ENCODE assay signal across 10 mouse cellular contexts in genomic region chr7:16920150-16920579, GRCm38 (mm10). TPM values are rescaled to one million over a fixed set of nuclear protein-coding genes. Genes with fewer than 3 reads are reported as not detected.
DNase-seq lines count a peak whose midpoint lies in the region; ATAC-seq and TF ChIP-seq lines count a peak whose summit lies in the region.
"Had no signal": no experiment of that assay in that cellular context is flagged by ENCODE, and none has a peak within 500 bp of the region (broad histone marks: within the 10 kb centered on the region; RNA-seq: fewer than 3 reads in every experiment).

No protein-coding gene starts in this region.

- no peak overlapping the region for H3K27ac ChIP-seq in heart, postnatal 0 days (ENCODE audit: low read depth)
- no peak overlapping the region for H3K27ac ChIP-seq in cortical plate, adult 2 months (ENCODE audit: insufficient read depth, low read length)
- no peak overlapping the region for H3K27ac ChIP-seq in forebrain, postnatal 0 days (ENCODE audit: low read depth, low read length)
- 0 out of 2 replicates have a peak overlapping the region, but pooled peaks have one; percentile 16 for H3K27ac ChIP-seq in liver, embryonic 15.5 days (replicated peaks)
- H3K27ac ChIP-seq: heart, adult 2 months had no signal

- intact Hi-C loops in heart, postnatal 36 days (cut with DNase I) = no loop called here
- intact Hi-C loops in left cerebral cortex, postnatal 10 days (cut with DNase I) = no loop called here
- intact Hi-C loops in gastrocnemius, postnatal 36 days (cut with DNase I) = no loop called here

- no peak overlapping the region for H3K4me3 ChIP-seq in heart, postnatal 0 days (ENCODE audit: low read depth, low read length)
- H3K4me3 ChIP-seq in cortical plate, adult 2 months (ENCODE audit: insufficient read depth, low read length) = peak overlapping the region; percentile 73
- peak overlapping the region; percentile 1; the same call in 1 of the 2 replicates for H3K4me3 ChIP-seq in forebrain, postnatal 0 days (ENCODE audit: low read depth, low read length)
- H3K4me3 ChIP-seq in liver, embryonic 15.5 days (replicated peaks) = no peak overlapping the region
- H3K4me3 ChIP-seq: heart, adult 2 months had no signal

- H3K9ac ChIP-seq in heart, postnatal 0 days (replicated peaks; ENCODE audit: low read depth, low read length) = 0 out of 2 replicates have a peak overlapping the region, but pooled peaks have one; percentile 10
- peak overlapping the region; percentile 19; the same call in 1 of the 2 replicates for H3K9ac ChIP-seq in forebrain, postnatal 0 days
- H3K9ac ChIP-seq in liver, embryonic 15.5 days = peak overlapping the region; percentile 8; the same call in 1 of the 2 replicates

- no peak for TF ChIP-seq POLR2A in cortical plate, adult 2 months (IDR thresholded peaks at IDR 0.05; ENCODE audit: extremely low read depth, insufficient read depth, low read length)

- H3K4me1 ChIP-seq in heart, postnatal 0 days (ENCODE audit: control insufficient read depth, insufficient read depth) = peaks cover 45% of the 10 kb centered on the region
- peaks cover 18% of the 10 kb centered on the region for H3K4me1 ChIP-seq in cortical plate, adult 2 months (ENCODE audit: control insufficient read depth, insufficient read depth, low read length)
- H3K4me1 ChIP-seq in forebrain, postnatal 0 days (ENCODE audit: insufficient read depth) = peaks cover 16% of the 10 kb centered on the region
- H3K4me1 ChIP-seq in liver, embryonic 15.5 days (replicated peaks) = peaks cover 55% of the 10 kb centered on the region

- peaks cover 50% of the 10 kb centered on the region for H3K36me3 ChIP-seq in heart, postnatal 0 days (replicated peaks; ENCODE audit: control insufficient read depth, insufficient read depth, low read length)
- peaks cover 47% of the 10 kb centered on the region for H3K36me3 ChIP-seq in forebrain, postnatal 0 days (ENCODE audit: insufficient read depth)
- peaks cover 56% of the 10 kb centered on the region for H3K36me3 ChIP-seq in liver, embryonic 15.5 days (replicated peaks)

- no peaks in the 10 kb centered on the region for H3K9me3 ChIP-seq in heart, postnatal 0 days (replicated peaks; ENCODE audit: control insufficient read depth, low read length)
- no peaks in the 10 kb centered on the region for H3K9me3 ChIP-seq in forebrain, postnatal 0 days (ENCODE audit: low read length)
- H3K9me3 ChIP-seq in liver, embryonic 15.5 days (replicated peaks) = no peaks in the 10 kb centered on the region

- no peak for DNase-seq in heart, postnatal 0 days (ENCODE audit: low spot score)
- DNase-seq in heart, postnatal 36 days = no peak
- no peak for DNase-seq in forebrain, postnatal 0 days
- DNase-seq in left cerebral cortex, postnatal 10 days (ENCODE audit: extremely low spot score in 1 of 2, low spot score in 2 of 2) = no peak
- DNase-seq in frontal cortex, postnatal 14 days (ENCODE audit: low spot score in 2 of 2) = no peak
- DNase-seq in gastrocnemius, postnatal 36 days = no peak
- DNase-seq: layer of hippocampus, adult 9-11 months had no signal

- no peak for ATAC-seq in heart, postnatal 0 days (ENCODE audit: insufficient read depth, low read depth)
- no peak for ATAC-seq in forebrain, postnatal 0 days
- no peak for ATAC-seq in liver, embryonic 15.5 days (ENCODE audit: insufficient read depth)

- H3K27me3 ChIP-seq in heart, postnatal 0 days (ENCODE audit: control insufficient read depth, insufficient read depth, low read length) = no peaks in the 10 kb centered on the region
- no peaks in the 10 kb centered on the region for H3K27me3 ChIP-seq in forebrain, postnatal 0 days (ENCODE audit: insufficient read depth, low read length)
- H3K27me3 ChIP-seq in liver, embryonic 15.5 days = no peaks in the 10 kb centered on the region

- 83% methylated on average over 7 of the region's 7 CpGs for WGBS in heart, postnatal 0 days
- WGBS in forebrain, postnatal 0 days = 71% methylated on average over 7 of the region's 7 CpGs
- 82% methylated on average over 7 of the region's 7 CpGs for WGBS in liver, embryonic 15.5 days (ENCODE audit: insufficient replicate concordance)

- no peak for TF ChIP-seq CTCF in heart, postnatal 0 days (IDR thresholded peaks at IDR 0.05; ENCODE audit: low read depth)
- no peak for TF ChIP-seq CTCF in cortical plate, adult 2 months (IDR thresholded peaks at IDR 0.05; ENCODE audit: extremely low read depth, insufficient read depth, low read length)
- TF ChIP-seq CTCF in forebrain, postnatal 0 days (IDR thresholded peaks at IDR 0.05; ENCODE audit: low read depth) = no peak

- H3K4me2 ChIP-seq in heart, postnatal 0 days (ENCODE audit: low read depth, low read length) = no peak overlapping the region
- H3K4me2 ChIP-seq in forebrain, postnatal 0 days (ENCODE audit: low read depth) = peak overlapping the region; percentile 92
- H3K4me2 ChIP-seq in liver, embryonic 15.5 days = peak overlapping the region; percentile 18; the same call in 1 of the 2 replicates

- no peak for TF ChIP-seq EP300 in heart, postnatal 0 days (IDR thresholded peaks at IDR 0.05; ENCODE audit: low read depth)

RNA-seq across cellular contexts. Expression of gene Calm3, which starts 3.7 kb away (rescaled TPM):
- total RNA-seq in heart, postnatal 0 days (2014; rRNA removed; ENCODE audit: low replicate concordance) = 342 and 417 TPM in 2 replicates
- polyA plus RNA-seq in heart, postnatal 0 days (2015; fragmentation: Nextera tagmentation; extraction: Ambion mirVana) = 101 and 107 TPM in 2 replicates
- total RNA-seq in heart, postnatal 36 days (2021) = 100 to 1,000 TPM; 182 to 193 TPM
- 1,956 and 2,049 TPM in 2 replicates for polyA plus RNA-seq in cortical plate, adult 2 months (2012; rRNA removed)
- 1,323 and 1,444 TPM in 2 replicates for total RNA-seq in forebrain, postnatal 0 days (2014; rRNA removed)
- polyA plus RNA-seq in forebrain, postnatal 0 days (2015; fragmentation: Nextera tagmentation; extraction: Ambion mirVana) = 403 and 424 TPM in 2 replicates
- polyA plus RNA-seq in liver, embryonic 15.5 days (2015; fragmentation: Nextera tagmentation; extraction: Ambion mirVana) = 79.0 and 83.9 TPM in 2 replicates
- 1,000 to 10,000 TPM; 2,071 to 2,081 TPM for total RNA-seq in left cerebral cortex, postnatal 10 days (2021)
- total RNA-seq in gastrocnemius, postnatal 36 days (2021) = 100 to 1,000 TPM; 297 to 327 TPM

RNA-seq across cellular contexts. Expression of gene Ptgir, which starts 13.9 kb away (rescaled TPM):
- 0.58 and 2.3 TPM in 2 replicates for total RNA-seq in heart, postnatal 0 days (2014; rRNA removed; ENCODE audit: low replicate concordance)
- 1.1 and 1.2 TPM in 2 replicates for polyA plus RNA-seq in heart, postnatal 0 days (2015; fragmentation: Nextera tagmentation; extraction: Ambion mirVana)
- total RNA-seq in heart, postnatal 36 days (2021) = 1 to 10 TPM; 2.9 TPM
- polyA plus RNA-seq in cortical plate, adult 2 months (2012; rRNA removed) = 0.08 and 0.17 TPM in 2 replicates
- 0.15 TPM in 1 of 2 replicates, not detected in the other for total RNA-seq in forebrain, postnatal 0 days (2014; rRNA removed)
- 0.08 and 0.09 TPM in 2 replicates for polyA plus RNA-seq in forebrain, postnatal 0 days (2015; fragmentation: Nextera tagmentation; extraction: Ambion mirVana)
- polyA plus RNA-seq in liver, embryonic 15.5 days (2015; fragmentation: Nextera tagmentation; extraction: Ambion mirVana) = 1.2 TPM in 2 replicates
- total RNA-seq in left cerebral cortex, postnatal 10 days (2021) = under 1 TPM in 1 of 2 experiments, not detected in 1; 0.17 TPM
- 1 to 10 TPM; 1.1 to 1.2 TPM for total RNA-seq in gastrocnemius, postnatal 36 days (2021)

RNA-seq across cellular contexts. Expression of gene Pnmal2, which starts 24.3 kb away (rescaled TPM):
- 2.9 and 4.0 TPM in 2 replicates for total RNA-seq in heart, postnatal 0 days (2014; rRNA removed; ENCODE audit: low replicate concordance)
- 3.0 and 3.4 TPM in 2 replicates for polyA plus RNA-seq in heart, postnatal 0 days (2015; fragmentation: Nextera tagmentation; extraction: Ambion mirVana)
- total RNA-seq in heart, postnatal 36 days (2021) = 1 to 10 TPM; 3.4 to 3.9 TPM
- 89.8 and 103 TPM in 2 replicates for polyA plus RNA-seq in cortical plate, adult 2 months (2012; rRNA removed)
- 98.9 and 133 TPM in 2 replicates for total RNA-seq in forebrain, postnatal 0 days (2014; rRNA removed)
- polyA plus RNA-seq in forebrain, postnatal 0 days (2015; fragmentation: Nextera tagmentation; extraction: Ambion mirVana) = 87.5 and 134 TPM in 2 replicates
- polyA plus RNA-seq in liver, embryonic 15.5 days (2015; fragmentation: Nextera tagmentation; extraction: Ambion mirVana) = 0.44 and 0.60 TPM in 2 replicates
- total RNA-seq in left cerebral cortex, postnatal 10 days (2021) = 100 to 1,000 TPM; 210 to 223 TPM
- 1 to 10 TPM; 1.5 to 2.2 TPM for total RNA-seq in gastrocnemius, postnatal 36 days (2021)

RNA-seq across cellular contexts. Expression of gene Gng8, which starts 28.6 kb away (rescaled TPM):
- 0.27 and 4.0 TPM in 2 replicates for total RNA-seq in heart, postnatal 0 days (2014; rRNA removed; ENCODE audit: low replicate concordance)
- 1.7 and 2.5 TPM in 2 replicates for polyA plus RNA-seq in heart, postnatal 0 days (2015; fragmentation: Nextera tagmentation; extraction: Ambion mirVana)
- total RNA-seq in heart, postnatal 36 days (2021) = 1 to 10 TPM in 1 of 2 experiments, under 1 TPM in 1; 0.54 to 1.3 TPM
- polyA plus RNA-seq in cortical plate, adult 2 months (2012; rRNA removed) = 8.3 and 10.9 TPM in 2 replicates
- not detected in 2 replicates for total RNA-seq in forebrain, postnatal 0 days (2014; rRNA removed)
- polyA plus RNA-seq in forebrain, postnatal 0 days (2015; fragmentation: Nextera tagmentation; extraction: Ambion mirVana) = 9.3 and 16.4 TPM in 2 replicates
- 0.13 TPM in 2 replicates for polyA plus RNA-seq in liver, embryonic 15.5 days (2015; fragmentation: Nextera tagmentation; extraction: Ambion mirVana)
- under 1 TPM; 0.73 to 0.81 TPM for total RNA-seq in left cerebral cortex, postnatal 10 days (2021)
- under 1 TPM in 1 of 2 experiments, not detected in 1; 0.54 TPM for total RNA-seq in gastrocnemius, postnatal 36 days (2021)

RNA-seq across cellular contexts. Expression of gene Pnmal1, which starts 39.3 kb away (rescaled TPM):
- total RNA-seq in heart, postnatal 0 days (2014; rRNA removed; ENCODE audit: low replicate concordance) = 0.08 TPM in 1 of 2 replicates, not detected in the other
- 0.04 TPM in 2 replicates for polyA plus RNA-seq in heart, postnatal 0 days (2015; fragmentation: Nextera tagmentation; extraction: Ambion mirVana)
- not detected for total RNA-seq in heart, postnatal 36 days (2021)
- polyA plus RNA-seq in cortical plate, adult 2 months (2012; rRNA removed) = 60.2 and 64.8 TPM in 2 replicates
- total RNA-seq in forebrain, postnatal 0 days (2014; rRNA removed) = 53.4 and 64.8 TPM in 2 replicates
- 51.1 and 61.5 TPM in 2 replicates for polyA plus RNA-seq in forebrain, postnatal 0 days (2015; fragmentation: Nextera tagmentation; extraction: Ambion mirVana)
- 0.05 TPM in 1 of 2 replicates, not detected in the other for polyA plus RNA-seq in liver, embryonic 15.5 days (2015; fragmentation: Nextera tagmentation; extraction: Ambion mirVana)
- total RNA-seq in left cerebral cortex, postnatal 10 days (2021) = 10 to 100 TPM; 68.6 to 68.8 TPM
- not detected for total RNA-seq in gastrocnemius, postnatal 36 days (2021)

Comparison
In these comparisons a context has a peak if more than half of its experiments do, and no peak if none do; other contexts are left out.
1. H3K4me3 ChIP-seq: peak in cortical plate, adult 2 months (single experiment) and forebrain, postnatal 0 days (single experiment); none in heart, postnatal 0 days (single experiment) and liver, embryonic 15.5 days (single experiment).
2. RNA of gene Pnmal2, which starts 24.3 kb away (total RNA-seq): 210 to 223 TPM in left cerebral cortex, postnatal 10 days and 98.9 to 133 TPM in forebrain, postnatal 0 days; 2.9 to 4.0 TPM in heart, postnatal 0 days, 3.4 to 3.9 TPM in heart, postnatal 36 days and 1.5 to 2.2 TPM in gastrocnemius, postnatal 36 days; every median in the first group is over 10 times any median in the second.
3. Peak in every context shown above with its lines, with median percentiles within 50 percentile points of each other: H3K9ac ChIP-seq.